Mouse (Mus musculus) intestine, embryonic 16.5 days (tissue): ENCODE measurements around the gene Gm45717. TPM values are rescaled to one million over a fixed set of nuclear protein-coding genes. Genes with fewer than 3 reads are reported as not detected.

Experiments
- ATAC-seq: fragments of 200-750 bp; cut with Nextera tagmentation; 2 replicates; pipeline ENCODE4 v1.8.0; 2017; ENCODE audit warnings: moderate TSS enrichment, moderate library complexity
- H3K27ac ChIP-seq: fragments of 300-500 bp; sonication (generic); 2 replicates; pipeline ENCODE4 v1.5.1; 2014; ENCODE audit warnings: mild to moderate bottlenecking, low read length
- H3K27me3 ChIP-seq: fragments of 300-500 bp; sonication (generic); replicated peaks from 2 replicates; pipeline ENCODE4 v1.6.1; 2014; ENCODE audit warnings: low read length, control low read depth, mixed read lengths; ENCODE audit not compliant: control insufficient read depth, insufficient read depth
- H3K36me3 ChIP-seq: fragments of 300-500 bp; sonication (generic); 2 replicates; pipeline ENCODE4 v1.6.1; 2014; ENCODE audit warnings: low read length, control low read depth; ENCODE audit not compliant: control insufficient read depth, insufficient read depth
- H3K4me1 ChIP-seq: fragments of 300-500 bp; sonication (generic); 2 replicates; pipeline ENCODE4 v1.6.1; 2014; ENCODE audit warnings: low read length, control low read depth, mixed read lengths; ENCODE audit not compliant: control insufficient read depth, insufficient read depth
- H3K4me2 ChIP-seq: fragments of 300-500 bp; sonication (generic); 2 replicates; pipeline ENCODE4 v1.6.1; 2014; ENCODE audit warnings: low read depth, low read length, control low read depth
- H3K4me3 ChIP-seq: fragments of 300-500 bp; sonication (generic); 2 replicates; pipeline ENCODE4 v1.5.1; 2014; ENCODE audit warnings: mild to moderate bottlenecking, low read length
- H3K9ac ChIP-seq: fragments of 300-500 bp; sonication (generic); 2 replicates; pipeline ENCODE4 v1.6.1; 2014; ENCODE audit warnings: low read depth, low read length
- H3K9me3 ChIP-seq: fragments of 300-500 bp; sonication (generic); 2 replicates; pipeline ENCODE4 v1.6.1; 2016; ENCODE audit warnings: low read length, control low read depth; ENCODE audit not compliant: control insufficient read depth
- whole genome bisulfite sequencing: fragments of 180-500 bp; shearing (Covaris S2); extraction: QIAGEN DNeasy Blood & Tissue Kit; methylation state at CpG from one replicate; pipeline ENCODE4 v1.1.7; 2014; 5-methylcytosine and 5-hydroxymethylcytosine counted together
- polyA plus RNA-seq: library from polyadenylated mRNA; unstranded; fragments of >200 nt; fragmentation: Nextera tagmentation; extraction: Ambion mirVana; gene quantifications from 2 replicates; pipeline ENCODE4 v1.2.1, GENCODE M21; 2015

Gm45717 gene
- polyA plus RNA-seq, 1 experiment from 2014 or later: not detected

- 0 out of 2 replicates have a peak overlapping the region, but pooled peaks have one; percentile 18 for H3K27ac ChIP-seq
- peaks cover 3% of the 10 kb centered on the region; the same call in 1 of the 2 replicates for H3K36me3 ChIP-seq
- H3K4me2 ChIP-seq: no peak overlapping the region
- WGBS: 22% methylated on average over 13 of the region's 13 CpGs
- ATAC-seq: peak; percentile 52
- H3K4me3 ChIP-seq: no peak overlapping the region
- no peaks in the 10 kb centered on the region for H3K27me3 ChIP-seq
- no peaks in the 10 kb centered on the region for H3K9me3 ChIP-seq
- peak overlapping the region; percentile 37; the same call in 1 of the 2 replicates for H3K9ac ChIP-seq
- H3K4me1 ChIP-seq: peaks cover 2% of the 10 kb centered on the region; the same call in 1 of the 2 replicates
These were observed 52.5 kb downstream of the Gm45717 start for GRCm38 (mm10) chr7:140903212-140903611.

GRCm38 (mm10) chr7:140902036-140902875, 53.5 kb downstream of the Gm45717 start:
- H3K9ac ChIP-seq: no peak overlapping the region
- H3K27me3 ChIP-seq: no peaks in the 10 kb centered on the region
- H3K36me3 ChIP-seq: peaks cover 7% of the 10 kb centered on the region
- no peaks in the 10 kb centered on the region for H3K9me3 ChIP-seq
- 86% methylated on average over 15 of the region's 15 CpGs for WGBS
- ATAC-seq: no peak
- no peak overlapping the region for H3K27ac ChIP-seq
- no peak overlapping the region for H3K4me3 ChIP-seq
- no peak overlapping the region for H3K4me2 ChIP-seq
- peaks cover 2% of the 10 kb centered on the region; the same call in 1 of the 2 replicates for H3K4me1 ChIP-seq

DNA sequence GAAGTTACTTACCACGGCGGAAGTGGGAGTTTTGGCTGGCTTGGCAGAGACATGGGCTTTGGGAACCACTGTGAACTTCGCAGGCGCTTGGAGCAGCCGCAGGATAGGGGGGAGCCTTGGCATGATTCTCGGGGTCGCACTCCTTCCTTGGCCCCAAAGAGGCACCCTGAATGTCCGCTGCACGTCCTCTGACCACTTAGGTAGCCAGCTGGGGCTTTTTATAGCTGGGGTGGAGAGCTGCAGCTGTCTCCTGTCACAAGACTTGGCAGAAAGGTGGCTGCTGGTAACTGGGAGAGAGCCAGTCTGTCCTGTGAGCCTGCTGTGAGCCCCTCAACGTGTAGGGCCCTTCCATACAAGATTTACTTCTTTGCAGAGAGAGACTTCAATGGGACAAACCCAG, 55.5 kb downstream of the Gm45717 start, which contains the start of gene Cox8b:
Gene Cox8b (minus strand): TSS at position 227 of the 400 bp plus-strand sequence.
- H3K4me1 ChIP-seq: peaks cover 2% of the 10 kb centered on the region; the same call in 1 of the 2 replicates
- H3K9ac ChIP-seq: no peak within 1 kb of the TSS
- H3K27me3 ChIP-seq: no peaks in the 10 kb centered on the region
- ATAC-seq: no peak
- H3K9me3 ChIP-seq: no peaks in the 10 kb centered on the region
- no peak within 1 kb of the TSS for H3K4me3 ChIP-seq
- peaks cover 7% of the 10 kb centered on the region for H3K36me3 ChIP-seq
- H3K4me2 ChIP-seq: no peak within 1 kb of the TSS
- H3K27ac ChIP-seq: no peak within 1 kb of the TSS
- WGBS: 72% methylated on average over 10 of the region's 10 CpGs

Other genes with a start within 250 kb of the Gm45717 start
- not detected in 2 replicates for gene Cyp2e1, start 192.2 kb downstream of the Gm45717 start, polyA plus RNA-seq
- 0.18 and 0.38 TPM in 2 replicates for gene Syce1, start 168.1 kb downstream of the Gm45717 start, polyA plus RNA-seq
- 0.95 and 1.1 TPM in 2 replicates for gene Zfp941, start 133.8 kb downstream of the Gm45717 start, polyA plus RNA-seq
- gene Urah, start 120.9 kb downstream of the Gm45717 start, polyA plus RNA-seq: 6.1 and 7.5 TPM in 2 replicates
- not detected in 2 replicates for gene Scgb1c1, start 110.4 kb downstream of the Gm45717 start, polyA plus RNA-seq
- not detected in 2 replicates for gene Odf3, start 108.1 kb downstream of the Gm45717 start, polyA plus RNA-seq
- not detected in 2 replicates for gene Gm45785, start 99.6 kb downstream of the Gm45717 start, polyA plus RNA-seq
- 68.3 and 70.1 TPM in 2 replicates for gene Ric8a, start 99.0 kb downstream of the Gm45717 start, polyA plus RNA-seq
- gene Bet1l, start 98.4 kb downstream of the Gm45717 start, polyA plus RNA-seq: 33.1 and 35.1 TPM in 2 replicates
- 182 and 197 TPM in 2 replicates for gene Psmd13, start 74.0 kb downstream of the Gm45717 start, polyA plus RNA-seq
- gene Sirt3, start 73.6 kb downstream of the Gm45717 start, polyA plus RNA-seq: 38.6 and 39.2 TPM in 2 replicates
- 0.45 and 0.62 TPM in 2 replicates for gene Cox8b, start 55.5 kb downstream of the Gm45717 start, polyA plus RNA-seq
- gene Nlrp6, start 35.0 kb downstream of the Gm45717 start, polyA plus RNA-seq: 71.1 and 80.5 TPM in 2 replicates
- 23.4 and 23.6 TPM in 2 replicates for gene Pgghg, start 14.5 kb downstream of the Gm45717 start, polyA plus RNA-seq
- 2.0 and 2.4 TPM in 2 replicates for gene Ifitm5, start 5.6 kb downstream of the Gm45717 start, polyA plus RNA-seq
- 1,203 and 1,252 TPM in 2 replicates for gene Ifitm2, start 50 bp upstream of the Gm45717 start, polyA plus RNA-seq
- 117 and 123 TPM in 2 replicates for gene Ifitm1, start 11.3 kb upstream of the Gm45717 start, polyA plus RNA-seq
- gene Ifitm3, start 54.8 kb upstream of the Gm45717 start, polyA plus RNA-seq: 255 and 269 TPM in 2 replicates
- gene Ifitm6, start 62.0 kb upstream of the Gm45717 start, polyA plus RNA-seq: 1.9 and 2.0 TPM in 2 replicates
- gene Gm17387, start 73.2 kb upstream of the Gm45717 start, polyA plus RNA-seq: not detected in 2 replicates
- 7.2 and 7.3 TPM in 2 replicates for gene B4galnt4, start 105.2 kb upstream of the Gm45717 start, polyA plus RNA-seq
- gene Pkp3, start 122.3 kb upstream of the Gm45717 start, polyA plus RNA-seq: 31.3 and 32.4 TPM in 2 replicates
- gene Sigirr, start 144.6 kb upstream of the Gm45717 start, polyA plus RNA-seq: 29.4 and 32.8 TPM in 2 replicates
- 43.6 and 50.1 TPM in 2 replicates for gene Ano9, start 161.9 kb upstream of the Gm45717 start, polyA plus RNA-seq
- gene Ptdss2, start 166.4 kb upstream of the Gm45717 start, polyA plus RNA-seq: 59.0 and 60.3 TPM in 2 replicates
- gene Rnh1, start 216.9 kb upstream of the Gm45717 start, polyA plus RNA-seq: 159 and 160 TPM in 2 replicates
- 21.9 and 47.0 TPM in 2 replicates for gene Hras, start 238.1 kb upstream of the Gm45717 start, polyA plus RNA-seq
- gene Lrrc56, start 238.2 kb upstream of the Gm45717 start, polyA plus RNA-seq: 5.3 and 6.5 TPM in 2 replicates